Mouse (Mus musculus): ENCODE data around the gene B3gnt2.

GRCm38 (mm10) chr11:22718036-22718435 lies 142.7 kb downstream of the B3gnt2 start:
- no peak for TF ChIP-seq CTCF (IDR thresholded peaks at IDR 0.05; ENCODE audit: extremely low read depth, insufficient read length, insufficient replicate concordance, low read depth, low read length)
- TF ChIP-seq POLR2A (IDR thresholded peaks at IDR 0.05; ENCODE audit: low read depth, low read length), result no peak

Measured in small intestine, adult 2 months (tissue).